Mouse (Mus musculus): ENCODE data around the gene Kcnk7.
A peak's percentile ranks its signal among the peaks of the same experiment; 100 is the strongest.

The Kcnk7 gene

GRCm38 (mm10) chr19:5690343-5690735, 13.8 kb upstream of the Kcnk7 start:
- peak; percentile 58 for DNase-seq

GRCm38 (mm10) chr19:5691601-5692000, 12.6 kb upstream of the Kcnk7 start:
- no peak for DNase-seq

- DNase-seq: no peak
Observed at GRCm38 (mm10) chr19:5692086-5692912, 11.9 kb upstream of the Kcnk7 start.

- no peak for DNase-seq
Observed at GRCm38 (mm10) chr19:5692913-5693396, 11.2 kb upstream of the Kcnk7 start.

- no peak for DNase-seq
Observed at GRCm38 (mm10) chr19:5693801-5694200, 10.4 kb upstream of the Kcnk7 start.

GRCm38 (mm10) chr19:5695849-5696462, 8.2 kb upstream of the Kcnk7 start:
- DNase-seq: no peak

- DNase-seq: no peak
Observed at GRCm38 (mm10) chr19:5704801-5705571, 819 bp downstream of the Kcnk7 start.

- no peak for DNase-seq
Observed at GRCm38 (mm10) chr19:5710068-5710467, 5.9 kb downstream of the Kcnk7 start.

- DNase-seq: no peak
Observed at GRCm38 (mm10) chr19:5710581-5710980, 6.4 kb downstream of the Kcnk7 start.

GRCm38 (mm10) chr19:5711218-5711617, 7.1 kb downstream of the Kcnk7 start:
- DNase-seq: peak; percentile 70

- DNase-seq: no peak
Observed at GRCm38 (mm10) chr19:5711907-5712460, 7.8 kb downstream of the Kcnk7 start.

GRCm38 (mm10) chr19:5713255-5713654, 9.1 kb downstream of the Kcnk7 start:
- no peak for DNase-seq

GRCm38 (mm10) chr19:5713730-5714129, 9.6 kb downstream of the Kcnk7 start:
- DNase-seq: no peak

GRCm38 (mm10) chr19:5715793-5716688, 11.9 kb downstream of the Kcnk7 start:
- no peak for DNase-seq

- no peak for DNase-seq
Observed at GRCm38 (mm10) chr19:5716955-5717354, 12.8 kb downstream of the Kcnk7 start.

GRCm38 (mm10) chr19:5721233-5721632, 17.1 kb downstream of the Kcnk7 start:
- DNase-seq: no peak

- no peak for DNase-seq
Observed at GRCm38 (mm10) chr19:5722848-5723425, 18.8 kb downstream of the Kcnk7 start.

- DNase-seq: no peak
Observed at GRCm38 (mm10) chr19:5723934-5724548, 19.9 kb downstream of the Kcnk7 start.

- DNase-seq: no peak
Observed at GRCm38 (mm10) chr19:5724549-5724941, 20.4 kb downstream of the Kcnk7 start.

GRCm38 (mm10) chr19:5725029-5725707, 21.0 kb downstream of the Kcnk7 start:
- DNase-seq: no peak

Measured in cerebellum, adult 11 months (tissue).